Mouse (Mus musculus): Measurements from ENCODE around the gene Pepd. TPM values are rescaled to one million over a fixed set of nuclear protein-coding genes. Genes with fewer than 3 reads are reported as not detected.

Pepd gene
- polyA plus RNA-seq, 1 experiment = 82.1 TPM

DNA sequence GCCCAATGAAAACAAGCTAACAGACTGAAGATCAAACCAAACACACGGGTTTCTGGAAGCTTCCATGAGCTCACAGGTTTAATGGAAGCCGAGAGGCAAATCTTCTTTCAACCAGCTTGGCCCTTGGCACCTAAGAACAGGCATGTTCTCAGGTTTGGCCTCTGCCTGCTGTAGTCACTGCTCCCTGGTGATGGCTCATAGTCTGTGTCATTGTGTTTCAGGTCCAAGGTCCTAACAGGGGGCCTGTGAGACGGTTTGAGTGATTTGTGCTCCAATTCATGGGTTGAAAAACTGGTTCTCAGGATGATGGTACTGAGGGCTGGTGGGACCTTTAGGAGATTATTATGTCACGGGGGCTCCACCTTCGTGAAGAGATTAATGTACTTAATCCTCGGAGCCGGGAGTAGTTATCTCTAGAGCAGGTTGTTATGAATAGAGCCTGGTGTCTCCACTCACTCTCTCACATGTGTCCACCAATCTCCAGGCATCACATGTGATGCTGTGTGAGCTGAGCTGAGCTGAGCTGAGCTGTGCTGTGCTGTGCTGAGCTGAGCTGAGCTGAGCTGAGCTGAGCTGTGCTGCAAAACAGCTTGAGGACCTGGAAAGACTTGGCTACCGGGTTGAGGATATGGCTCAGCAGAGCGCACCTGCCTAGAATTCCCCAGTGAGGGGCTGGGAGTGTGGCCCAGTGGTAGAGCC is 169.4 kb downstream of the Pepd start:
- no peak for TF ChIP-seq REST (IDR thresholded peaks at IDR 0.05; ENCODE audit: insufficient read depth, insufficient read length)
- TF ChIP-seq MYOG (IDR thresholded peaks at IDR 0.05; ENCODE audit: control insufficient read depth in 1 of 3, insufficient read depth in 1 of 3, insufficient read length in 2 of 3, low read depth in 2 of 3) = no peak
- TF ChIP-seq MAX (IDR thresholded peaks at IDR 0.05; ENCODE audit: low read depth) = no peak
- TF ChIP-seq CEBPB (IDR thresholded peaks at IDR 0.05; ENCODE audit: insufficient read depth, poor library complexity, severe bottlenecking) = no peak
- TF ChIP-seq E2F4 (IDR thresholded peaks at IDR 0.05; ENCODE audit: insufficient read depth) = no peak
- no peak for TF ChIP-seq POLR2AphosphoS2 (IDR thresholded peaks at IDR 0.05; ENCODE audit: insufficient read length, low read depth)
- no peak for TF ChIP-seq POLR2A (IDR thresholded peaks at IDR 0.05; ENCODE audit: insufficient read length, low read depth)
- no peak for TF ChIP-seq SRF (IDR thresholded peaks at IDR 0.05; ENCODE audit: control insufficient read depth, insufficient read length, low read depth)
- TF ChIP-seq MYOD1 (IDR thresholded peaks at IDR 0.05; ENCODE audit: control insufficient read depth in 1 of 3, insufficient read length in 2 of 3, low read depth in 2 of 3) = no peak
- TF ChIP-seq TCF3 (IDR thresholded peaks at IDR 0.05; ENCODE audit: insufficient read length, low read depth) = no peak
- no peak for TF ChIP-seq TCF12 (IDR thresholded peaks at IDR 0.05; ENCODE audit: insufficient read depth, poor library complexity, severe bottlenecking)
- no peak for TF ChIP-seq USF1 (IDR thresholded peaks at IDR 0.05; ENCODE audit: low read depth)
- Histone ChIP-seq H3K4me3 (peak overlapping the region; percentile 7), H3K27me3 (ENCODE audit: control insufficient read depth, insufficient read depth, insufficient read length) (no peaks in the 10 kb centered on the region), H3ac (ENCODE audit: control insufficient read depth, insufficient read length) (no peak overlapping the region), H3K36me3 (ENCODE audit: control insufficient read depth, insufficient read depth) (no peaks in the 10 kb centered on the region), H3K4me2 (ENCODE audit: low read depth) (peak overlapping the region; percentile 84), H3K79me2 (ENCODE audit: control insufficient read depth, insufficient read depth) (no peaks in the 10 kb centered on the region)

DNA sequence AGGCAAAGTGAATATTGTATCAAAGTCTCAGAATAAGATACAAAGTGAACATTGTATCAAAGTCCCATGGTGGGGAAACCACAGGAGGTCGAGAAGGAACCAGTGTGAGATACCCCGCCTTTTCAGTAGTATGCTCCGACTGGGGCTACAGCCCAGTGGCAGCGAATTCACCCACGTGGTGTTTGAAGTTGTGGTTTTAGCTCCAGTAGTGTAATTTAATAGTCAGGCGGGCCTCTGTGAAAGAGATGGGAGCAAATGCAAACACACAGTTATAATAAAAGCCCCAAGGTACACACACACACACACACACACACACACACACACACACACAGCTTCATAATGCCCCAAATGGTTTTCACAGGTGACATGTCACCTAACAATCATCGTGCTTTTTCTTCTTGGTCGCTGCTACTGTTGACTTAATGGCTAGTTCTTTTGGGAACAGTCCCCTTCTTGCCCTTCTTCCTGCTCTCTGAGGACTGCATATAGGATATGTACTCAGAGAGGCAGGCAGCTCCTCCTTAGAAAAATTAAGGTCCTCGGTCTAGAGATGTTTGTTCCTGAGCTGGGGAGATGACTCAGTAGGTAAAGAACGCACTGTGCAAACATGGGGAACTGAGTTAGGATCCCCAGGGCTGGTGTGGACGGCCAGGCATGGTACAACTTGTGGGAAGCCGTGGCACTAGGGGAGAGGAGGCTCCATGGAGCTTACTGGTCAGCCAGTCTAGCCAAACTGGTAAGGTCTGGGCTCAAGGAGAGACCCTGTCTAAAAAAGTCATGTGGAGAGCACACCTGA is 172.6 kb downstream of the Pepd start:
- H3ac ChIP-seq (ENCODE audit: control insufficient read depth, insufficient read length) = no peak overlapping the region
- no peaks in the 10 kb centered on the region for H3K27me3 ChIP-seq (ENCODE audit: control insufficient read depth, insufficient read depth, insufficient read length)
- TF ChIP-seq E2F4 (IDR thresholded peaks at IDR 0.05; ENCODE audit: insufficient read depth) (no peak), POLR2AphosphoS2 (IDR thresholded peaks at IDR 0.05; ENCODE audit: insufficient read length, low read depth) (no peak)
- H3K4me3 ChIP-seq = no peak overlapping the region
- H3K36me3 ChIP-seq (ENCODE audit: control insufficient read depth, insufficient read depth) = no peaks in the 10 kb centered on the region
- no peak overlapping the region for H3K4me2 ChIP-seq (ENCODE audit: low read depth)
- H3K79me2 ChIP-seq (ENCODE audit: control insufficient read depth, insufficient read depth) = no peaks in the 10 kb centered on the region

DNA sequence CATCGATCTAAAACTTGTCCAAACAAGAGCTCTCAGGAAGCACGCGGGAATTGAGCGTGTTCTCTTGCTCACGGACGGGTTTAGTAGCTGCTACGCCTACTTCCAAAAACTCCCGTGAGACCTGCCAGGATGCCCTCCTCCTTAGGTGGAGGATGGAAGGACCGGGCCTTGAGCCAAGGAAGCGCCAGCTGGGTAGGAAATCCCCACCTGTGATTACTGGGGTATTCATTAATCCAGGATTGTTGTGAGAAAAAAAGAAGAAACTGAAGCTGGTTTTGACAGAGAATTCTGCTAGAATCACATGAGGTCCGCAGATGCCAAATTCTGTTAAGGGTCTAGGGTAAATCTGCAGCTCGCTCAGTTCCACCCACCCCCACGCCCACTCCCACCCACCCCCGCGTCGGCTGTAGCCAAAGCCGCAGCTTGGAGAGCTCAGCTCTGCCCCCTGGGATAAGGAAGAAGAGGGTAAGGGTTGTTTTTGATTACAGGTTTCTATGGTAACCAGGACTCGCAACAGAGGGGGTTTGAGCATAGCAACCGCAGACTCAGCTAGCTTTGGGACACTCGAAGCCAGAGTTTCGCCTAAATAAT is 174.2 kb downstream of the Pepd start:
- H3K79me2 ChIP-seq (ENCODE audit: control insufficient read depth, insufficient read depth) = no peaks in the 10 kb centered on the region
- TF ChIP-seq MYOG (IDR thresholded peaks at IDR 0.05; ENCODE audit: control insufficient read depth in 1 of 3, insufficient read depth in 1 of 3, insufficient read length in 2 of 3, low read depth in 2 of 3) = no peak
- no peak for TF ChIP-seq MAX (IDR thresholded peaks at IDR 0.05; ENCODE audit: low read depth)
- TF ChIP-seq E2F4 (IDR thresholded peaks at IDR 0.05; ENCODE audit: insufficient read depth) = no peak
- no peak for TF ChIP-seq SRF (IDR thresholded peaks at IDR 0.05; ENCODE audit: control insufficient read depth, insufficient read length, low read depth)
- no peaks in the 10 kb centered on the region for H3K27me3 ChIP-seq (ENCODE audit: control insufficient read depth, insufficient read depth, insufficient read length)
- peak overlapping the region; percentile 22 for H3K4me2 ChIP-seq (ENCODE audit: low read depth)
- H3ac ChIP-seq (ENCODE audit: control insufficient read depth, insufficient read length) = no peak overlapping the region
- H3K36me3 ChIP-seq (ENCODE audit: control insufficient read depth, insufficient read depth) = no peaks in the 10 kb centered on the region
- no peak overlapping the region for H3K4me3 ChIP-seq

DNA sequence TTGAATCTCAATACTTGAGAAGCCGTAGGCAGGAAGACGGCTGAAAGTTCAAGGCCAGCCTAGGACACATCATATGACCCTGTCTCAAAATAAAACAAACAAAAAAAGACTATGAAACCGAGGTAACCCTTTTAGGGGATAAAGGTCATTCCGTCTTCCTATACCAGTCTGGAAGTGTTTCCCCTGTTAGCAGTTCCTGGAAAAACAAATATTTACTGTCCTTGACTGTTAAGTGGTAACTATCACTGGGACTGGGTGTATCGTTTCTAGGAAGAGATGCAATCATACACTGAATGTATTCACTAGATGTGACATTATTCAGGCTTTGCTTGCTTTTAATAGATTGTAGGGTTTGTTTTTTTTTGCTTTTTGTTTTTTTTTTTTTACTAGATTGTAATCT is 178.4 kb downstream of the Pepd start:
- Histone ChIP-seq H3K79me2 (ENCODE audit: control insufficient read depth, insufficient read depth) (no peaks in the 10 kb centered on the region), H3K4me3 (no peak overlapping the region), H3K4me2 (ENCODE audit: low read depth) (no peak overlapping the region), H3K36me3 (ENCODE audit: control insufficient read depth, insufficient read depth) (no peaks in the 10 kb centered on the region), H3K27me3 (ENCODE audit: control insufficient read depth, insufficient read depth, insufficient read length) (no peaks in the 10 kb centered on the region), H3ac (ENCODE audit: control insufficient read depth, insufficient read length) (no peak overlapping the region)
- TF ChIP-seq MYOD1 (IDR thresholded peaks at IDR 0.05; ENCODE audit: control insufficient read depth in 1 of 3, insufficient read length in 2 of 3, low read depth in 2 of 3) (no peak), REST (IDR thresholded peaks at IDR 0.05; ENCODE audit: insufficient read depth, insufficient read length) (no peak), CEBPB (IDR thresholded peaks at IDR 0.05; ENCODE audit: insufficient read depth, poor library complexity, severe bottlenecking) (no peak), USF1 (IDR thresholded peaks at IDR 0.05; ENCODE audit: low read depth) (no peak), TCF12 (IDR thresholded peaks at IDR 0.05; ENCODE audit: insufficient read depth, poor library complexity, severe bottlenecking) (no peak), SRF (IDR thresholded peaks at IDR 0.05; ENCODE audit: control insufficient read depth, insufficient read length, low read depth) (no peak), MYOG (IDR thresholded peaks at IDR 0.05; ENCODE audit: control insufficient read depth in 1 of 3, insufficient read depth in 1 of 3, insufficient read length in 2 of 3, low read depth in 2 of 3) (no peak), POLR2AphosphoS2 (IDR thresholded peaks at IDR 0.05; ENCODE audit: insufficient read length, low read depth) (no peak), MAX (IDR thresholded peaks at IDR 0.05; ENCODE audit: low read depth) (no peak), POLR2A (IDR thresholded peaks at IDR 0.05; ENCODE audit: insufficient read length, low read depth) (no peak), TCF3 (IDR thresholded peaks at IDR 0.05; ENCODE audit: insufficient read length, low read depth) (no peak), E2F4 (IDR thresholded peaks at IDR 0.05; ENCODE audit: insufficient read depth) (no peak)

Other genes with a start within 250 kb of the Pepd start
- not detected for gene Chst8, start 99.7 kb upstream of the Pepd start, polyA plus RNA-seq (2012; fragmentation: generic; extraction: Trizol)
- gene Cebpg, start 144.2 kb downstream of the Pepd start, polyA plus RNA-seq (2012; fragmentation: generic; extraction: Trizol) = 25.0 TPM
- gene Cebpa, start 206.9 kb downstream of the Pepd start, polyA plus RNA-seq (2012; fragmentation: generic; extraction: Trizol) = 7.7 TPM

Measured in myocyte (in vitro differentiated cells).